Mouse (Mus musculus) heart, adult 9 months (tissue): ENCODE measurements around the gene Zfp599.

Experiments
- DNase-seq, 2 experiments: peaks; one replicate each; pipeline ENCODE4 v3.0.0; 2022; ENCODE audit warnings: low spot score in 2 of 2

Zfp599 gene

GRCm38 (mm10) chr9:22224066-22224465 is 35.6 kb downstream of the Zfp599 start:
- no peak for DNase-seq

- DNase-seq = no peak
These were observed 41.7 kb downstream of the Zfp599 start for GRCm38 (mm10) chr9:22217858-22218493.

DNA sequence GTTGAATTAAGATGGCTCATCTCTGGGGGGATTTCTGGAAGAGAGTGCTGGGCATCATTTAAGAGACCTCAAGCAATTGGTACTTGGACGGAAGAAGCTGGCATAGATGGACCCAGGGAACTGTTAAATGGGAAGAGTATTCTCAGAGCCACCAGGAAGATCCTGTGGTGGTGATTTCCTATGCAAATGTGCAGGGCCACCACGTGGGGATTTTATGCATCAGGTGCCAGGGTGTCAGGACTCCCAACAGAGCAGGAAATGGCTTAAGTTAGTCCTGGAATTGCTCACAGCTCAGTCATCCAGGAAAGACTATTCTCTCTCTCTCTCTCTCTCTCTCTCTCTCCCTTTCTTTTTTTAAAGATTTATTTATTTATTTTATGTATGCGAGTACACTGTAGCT is 43.0 kb downstream of the Zfp599 start:
- no peak for DNase-seq

DNA sequence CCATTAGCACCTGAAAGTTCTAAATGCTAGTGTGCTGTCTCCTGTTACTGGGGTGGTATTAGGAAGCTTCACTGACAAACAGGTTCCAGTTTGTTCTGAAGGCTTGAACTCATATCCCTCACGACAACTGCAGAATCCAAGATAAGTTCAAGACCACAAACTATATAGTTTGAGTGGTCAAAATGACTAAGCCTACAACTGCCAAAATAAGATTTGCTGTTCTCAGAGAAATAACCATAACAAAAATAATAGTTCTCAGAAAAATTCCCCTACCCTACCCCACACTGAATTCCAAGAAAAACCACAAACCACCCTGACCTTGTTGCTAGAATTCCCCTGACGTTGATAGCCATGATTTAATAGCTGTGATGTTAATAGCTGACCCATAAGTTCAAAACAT is 45.1 kb downstream of the Zfp599 start:
- no peak for DNase-seq

GRCm38 (mm10) chr9:22213785-22214194 is 45.9 kb downstream of the Zfp599 start:
- peak; percentile 38 to 51 for DNase-seq
